14 mouse cellular contexts compared by ENCODE assay signal in genomic region chr5:125309193-125309592, GRCm38 (mm10).
"Had no signal": no experiment of that assay in that cellular context is flagged by ENCODE, and none has a peak within 500 bp of the region (broad histone marks: within the 10 kb centered on the region; RNA-seq: fewer than 3 reads in every experiment).

No protein-coding gene starts in this region.

- DNase-seq: kidney, adult 18-20 months; liver, embryonic 13.5 days; spleen, adult 18-20 months; thymus, adult 2 months; thymus, postnatal 36 days had no signal

- H3K4me3 ChIP-seq: intestine, embryonic 15.5 days; left cerebral cortex, adult 2 months; limb, embryonic 15.5 days; liver, embryonic 13.5 days; megakaryocyte, embryonic 14.5 days; midbrain, embryonic 15.5 days; neural tube, embryonic 12.5 days; stomach, embryonic 15.5 days had no signal

- ATAC-seq: intestine, embryonic 15.5 days; midbrain, embryonic 15.5 days had no signal

- H3K9ac ChIP-seq: intestine, embryonic 15.5 days; limb, embryonic 15.5 days; liver, embryonic 13.5 days; midbrain, embryonic 15.5 days; neural tube, embryonic 12.5 days; stomach, embryonic 15.5 days had no signal

- H3K27ac ChIP-seq: intestine, embryonic 15.5 days; left cerebral cortex, adult 2 months; limb, embryonic 15.5 days; liver, embryonic 13.5 days; macrophage; midbrain, embryonic 15.5 days; neural tube, embryonic 12.5 days; stomach, embryonic 15.5 days had no signal

- H3K9me3 ChIP-seq: intestine, embryonic 15.5 days; limb, embryonic 15.5 days; liver, embryonic 13.5 days; megakaryocyte, embryonic 14.5 days; midbrain, embryonic 15.5 days; neural tube, embryonic 12.5 days; stomach, embryonic 15.5 days had no signal

- H3K36me3 ChIP-seq: intestine, embryonic 15.5 days; limb, embryonic 15.5 days; liver, embryonic 13.5 days; midbrain, embryonic 15.5 days; neural tube, embryonic 12.5 days; stomach, embryonic 15.5 days had no signal

- H3K4me2 ChIP-seq: intestine, embryonic 15.5 days; limb, embryonic 15.5 days; liver, embryonic 13.5 days; midbrain, embryonic 11.5 days; midbrain, embryonic 15.5 days; neural tube, embryonic 12.5 days; stomach, embryonic 15.5 days had no signal

- H3K27me3 ChIP-seq: intestine, embryonic 15.5 days; limb, embryonic 15.5 days; liver, embryonic 13.5 days; megakaryocyte, embryonic 14.5 days; midbrain, embryonic 15.5 days; neural tube, embryonic 12.5 days; stomach, embryonic 15.5 days had no signal
